Mouse (Mus musculus) G1E (cell line): ENCODE data around the gene Rora.

ENCODE experiments used
- CTCF ChIP-seq: IDR thresholded peaks from 2 replicates; pipeline ENCODE4 v1.5.1; 2012; ENCODE audit warnings: low read depth, low read length, inconsistent platforms, mixed read lengths
- GATA1 ChIP-seq: IDR thresholded peaks from 2 replicates; pipeline ENCODE4 v1.6.1; 2012; ENCODE audit warnings: borderline replicate concordance, low read length, inconsistent platforms, mixed read lengths

GRCm38 (mm10) chr9:68892356-68892755 is 238.8 kb downstream of the Rora start:
- TF ChIP-seq CTCF = no peak
- TF ChIP-seq GATA1 = no peak
